Mouse (Mus musculus) left cerebral cortex, postnatal 4 days (tissue): ENCODE measurements around the gene Pth1r. TPM values are rescaled to one million over a fixed set of nuclear protein-coding genes. Genes with fewer than 3 reads are reported as not detected.

Experiments used
- DNase-seq: peaks from one replicate; pipeline ENCODE4 v3.0.0-alpha.2; 2022
- intact Hi-C: fragments of 180-260 bp; cut with DNase I; formaldehyde crosslinking; loops from one replicate; pipeline ENCODE4 v1.15.1; 2025
- total RNA-seq, 2 experiments: library from RNA; stranded (reverse); gene quantifications; 2 replicates each; pipeline ENCODE4 v1.2.3; 2021

Gene Pth1r
- total RNA-seq, 2 experiments from 2014 or later: 11.2 to 11.6 TPM

GRCm38 (mm10) chr9:110750404-110751187, 3.7 kb upstream of the Pth1r start:
- DNase-seq: no peak
- intact Hi-C loops: no loop called here

GRCm38 (mm10) chr9:110748451-110748850, 1.5 kb upstream of the Pth1r start:
- intact Hi-C loops: no loop called here
- DNase-seq: no peak

- intact Hi-C loops: no loop called here
- DNase-seq: no peak
Observed at GRCm38 (mm10) chr9:110746238-110746637, 707 bp downstream of the Pth1r start.

- intact Hi-C loops: no loop called here
- DNase-seq: no peak
Observed at GRCm38 (mm10) chr9:110745752-110746151, 1.2 kb downstream of the Pth1r start.

- intact Hi-C loops: no loop called here
- peak; percentile 47 for DNase-seq
Observed at GRCm38 (mm10) chr9:110743456-110744323, 3.3 kb downstream of the Pth1r start.

- DNase-seq: peak; percentile 33
- intact Hi-C loops: no loop called here
Observed at GRCm38 (mm10) chr9:110742951-110743455, 3.9 kb downstream of the Pth1r start.

GRCm38 (mm10) chr9:110742295-110742950, 4.5 kb downstream of the Pth1r start:
- intact Hi-C loops: no loop called here
- DNase-seq: peak; percentile 55

GRCm38 (mm10) chr9:110741711-110742294, 5.1 kb downstream of the Pth1r start, which contains the start of gene Myl3:
TSS of gene Myl3 (plus strand) at chr9:110741861.
- no peak for DNase-seq
- intact Hi-C loops: no loop called here

GRCm38 (mm10) chr9:110739961-110740360, 7.0 kb downstream of the Pth1r start:
- no peak for DNase-seq
- intact Hi-C loops: loop anchor here (10.0 kb wide), 1 partner anchor 125 kb away; no protein-coding TSS in a partner anchor

- intact Hi-C loops: loop anchor here (10.0 kb wide), 1 partner anchor 127 kb away; no protein-coding TSS in a partner anchor
- no peak for DNase-seq
Observed at GRCm38 (mm10) chr9:110738054-110738453, 8.9 kb downstream of the Pth1r start.

- peak; percentile 53 for DNase-seq
- intact Hi-C loops: loop anchor here (10.0 kb wide), 1 partner anchor 128 kb away; no protein-coding TSS in a partner anchor
Observed at GRCm38 (mm10) chr9:110736362-110736761, 10.6 kb downstream of the Pth1r start.

- DNase-seq: no peak
- intact Hi-C loops: loop anchor here (10.0 kb wide), 1 partner anchor 131 kb away; no protein-coding TSS in a partner anchor
Observed at GRCm38 (mm10) chr9:110734154-110734553, 12.8 kb downstream of the Pth1r start.

- intact Hi-C loops: loop anchor here (10.0 kb wide), 1 partner anchor 132 kb away; no protein-coding TSS in a partner anchor
Observed at GRCm38 (mm10) chr9:110733102-110733501, 13.8 kb downstream of the Pth1r start.

GRCm38 (mm10) chr9:110732623-110733022, 14.3 kb downstream of the Pth1r start:
- intact Hi-C loops: loop anchor here (10.0 kb wide), 1 partner anchor 132 kb away; no protein-coding TSS in a partner anchor

More at GRCm38 (mm10) chr9:110733102-110733501, 13.8 kb downstream of the Pth1r start:
- no peak for DNase-seq

GRCm38 (mm10) chr9:110731859-110732258, 15.1 kb downstream of the Pth1r start:
- intact Hi-C loops: loop anchor here (10.0 kb wide), 1 partner anchor 133 kb away; no protein-coding TSS in a partner anchor
- DNase-seq: no peak

More at GRCm38 (mm10) chr9:110732623-110733022, 14.3 kb downstream of the Pth1r start:
- peak; percentile 81 for DNase-seq

- no peak for DNase-seq
- intact Hi-C loops: loop anchor here (10.0 kb wide), 1 partner anchor 135 kb away; no protein-coding TSS in a partner anchor
Observed at GRCm38 (mm10) chr9:110729841-110730240, 17.1 kb downstream of the Pth1r start.

- intact Hi-C loops: no loop called here
- no peak for DNase-seq
Observed at GRCm38 (mm10) chr9:110726867-110727266, 20.1 kb downstream of the Pth1r start.

- peak; percentile 84 for DNase-seq
Observed at GRCm38 (mm10) chr9:110725721-110726135, 21.2 kb downstream of the Pth1r start.

GRCm38 (mm10) chr9:110722060-110722459, 24.9 kb downstream of the Pth1r start:
- DNase-seq: no peak
- intact Hi-C loops: no loop called here

More at GRCm38 (mm10) chr9:110725721-110726135, 21.2 kb downstream of the Pth1r start:
- intact Hi-C loops: no loop called here
